Mouse (Mus musculus) ES-Bruce4 (cell line): Measurements from ENCODE around the gene Susd4.

Source experiments
- CTCF ChIP-seq: IDR thresholded peaks from one replicate; pipeline ENCODE4 v1.8.1; 2011; ENCODE audit warnings: low read depth, low read length
- POLR2A ChIP-seq: IDR thresholded peaks from one replicate; pipeline ENCODE4 v1.8.1; 2011; ENCODE audit warnings: low read length; ENCODE audit not compliant: insufficient read depth

- TF ChIP-seq CTCF (no peak), POLR2A (no peak)
Observed at GRCm38 (mm10) chr1:182869114-182869456, 105.4 kb downstream of the Susd4 start.
